Mouse (Mus musculus) gastrocnemius, postnatal 36 days (tissue): ENCODE results near the gene Gm49318. TPM values are rescaled to one million over a fixed set of nuclear protein-coding genes. Genes with fewer than 3 reads are reported as not detected.
A peak's percentile ranks its signal among the peaks of the same experiment; 100 is the strongest.
"Not testable (repeated sequence)": the region's sequence is repeated elsewhere in the genome, so short reads cannot be mapped to it uniquely, and the experiment has no call there.

Experiments
- DNase-seq, 2 experiments: peaks; one replicate each; pipeline ENCODE4 v3.0.0; 2022
- intact Hi-C: fragments of 180-260 bp; cut with DNase I; formaldehyde crosslinking; loops from one replicate; pipeline ENCODE4 v1.15.1; 2025
- long read RNA-seq, 2 experiments: library from polyadenylated mRNA; stranded (forward); transcript quantifications; one replicate each; pipeline ENCODE4 v2.0.0; 2021
- total RNA-seq, 2 experiments: library from RNA; stranded (reverse); gene quantifications; 2 replicates each; pipeline ENCODE4 v1.2.3; 2021

The Gm49318 gene
- total RNA-seq, result not detected
- long read RNA-seq, experiment 1, result 0 reads
- long read RNA-seq, experiment 2, result 0 reads

DNA sequence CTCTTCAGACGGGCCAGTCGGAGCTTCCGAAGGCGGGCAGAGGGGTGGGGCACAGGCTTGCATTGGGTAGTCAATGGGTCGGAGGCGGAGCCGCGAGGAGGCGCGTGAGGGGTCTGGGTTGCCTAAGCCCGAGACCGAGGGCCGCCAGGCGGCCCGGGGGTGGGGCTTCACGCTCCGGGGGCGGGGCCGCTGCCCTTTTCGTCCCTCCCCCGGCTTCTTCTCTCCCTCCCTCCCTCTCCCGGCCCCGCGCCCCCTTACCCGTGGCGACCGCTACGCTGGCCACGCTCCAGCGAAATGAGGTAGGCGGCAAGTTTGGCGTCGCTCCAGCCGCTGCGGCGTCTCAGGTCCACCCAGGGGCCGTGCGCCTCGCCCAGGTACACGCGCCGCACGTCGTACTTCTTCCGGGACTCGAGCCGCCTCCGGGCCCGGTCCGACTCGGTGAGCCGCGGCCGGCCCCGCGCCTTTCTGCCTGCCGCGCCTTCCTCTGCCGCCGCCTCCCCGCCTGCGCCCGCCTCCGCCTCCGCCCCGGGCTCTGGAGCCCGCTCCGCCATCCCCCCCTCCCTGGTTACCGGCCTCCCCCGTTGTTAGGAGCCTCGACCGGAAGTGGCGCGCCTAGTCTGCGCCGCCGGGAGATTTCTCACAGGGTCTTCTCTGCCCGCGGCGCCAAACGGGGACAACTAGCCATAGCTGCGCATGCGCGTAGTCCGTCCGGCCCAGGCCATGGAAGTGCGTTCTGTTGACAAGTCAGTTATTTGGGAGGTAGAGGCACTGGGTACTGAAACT is at the start of gene Gm49318, which contains the start of gene Zfp653:
Gene Gm49318, minus strand, starts transcription at position 469 of the 783 bp plus-strand sequence.
Gene Zfp653, minus strand, starts transcription at position 586 of the 783 bp plus-strand sequence.
- intact Hi-C loops, result loop anchor here (10.0 kb wide), 1 partner anchor 1616 kb away; no protein-coding TSS in a partner anchor
- peak; percentile 95 to 97 for DNase-seq

DNA sequence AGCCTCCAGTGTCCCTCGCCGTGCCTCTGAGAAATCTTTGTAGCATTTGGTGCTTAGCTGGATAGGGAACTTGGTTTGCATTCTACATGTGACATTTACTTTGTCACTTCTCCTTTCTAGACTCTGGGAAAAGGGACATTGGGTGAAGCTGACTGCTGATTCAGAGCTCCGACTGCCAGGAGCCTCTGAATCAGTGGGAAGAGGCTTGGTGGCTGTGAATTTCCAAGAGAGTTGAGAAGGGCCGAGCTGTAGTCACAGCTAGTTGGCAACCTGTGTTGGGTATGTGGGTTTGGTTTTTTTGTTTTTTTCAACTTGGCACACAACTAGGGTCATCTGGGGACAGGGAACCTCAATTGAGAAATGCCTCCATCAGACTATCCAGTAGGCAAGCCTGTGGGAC is 48.5 kb upstream of the Gm49318 start:
- DNase-seq, result no peak
- intact Hi-C loops, result no loop called here

DNA sequence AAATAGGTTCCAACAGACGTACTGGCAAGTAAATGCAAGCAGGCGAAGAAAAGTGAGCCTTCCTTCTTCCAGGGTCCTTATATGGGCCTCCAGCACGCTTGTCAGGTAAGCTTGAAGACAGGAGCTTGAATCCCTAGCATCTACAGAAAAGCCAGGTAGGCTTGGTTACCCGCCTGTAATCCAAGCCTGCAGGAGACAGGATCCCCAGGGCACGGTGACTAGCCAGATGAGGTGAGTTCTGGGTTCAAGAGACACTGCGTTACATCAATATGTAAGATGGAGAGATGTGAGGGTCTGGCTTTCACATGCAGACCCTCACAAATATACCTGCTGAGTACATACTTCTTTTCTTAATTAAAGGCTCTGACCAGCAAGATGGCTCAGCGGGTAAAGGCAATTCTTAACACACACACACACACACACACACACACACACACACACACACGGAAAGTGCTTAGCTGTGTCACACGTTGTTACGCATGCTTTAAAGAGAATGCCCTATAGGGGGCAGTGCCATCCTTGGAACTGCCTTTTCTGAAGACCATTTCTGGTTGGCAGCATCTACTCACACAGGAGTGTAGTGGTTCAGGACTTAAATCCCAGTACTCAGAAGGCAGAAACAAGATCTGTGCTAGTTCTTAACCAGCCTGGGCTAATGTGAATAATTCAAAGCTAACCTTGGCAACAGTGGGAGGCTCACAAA is 46.8 kb upstream of the Gm49318 start:
- DNase-seq, result no peak
- intact Hi-C loops, result no loop called here

DNA sequence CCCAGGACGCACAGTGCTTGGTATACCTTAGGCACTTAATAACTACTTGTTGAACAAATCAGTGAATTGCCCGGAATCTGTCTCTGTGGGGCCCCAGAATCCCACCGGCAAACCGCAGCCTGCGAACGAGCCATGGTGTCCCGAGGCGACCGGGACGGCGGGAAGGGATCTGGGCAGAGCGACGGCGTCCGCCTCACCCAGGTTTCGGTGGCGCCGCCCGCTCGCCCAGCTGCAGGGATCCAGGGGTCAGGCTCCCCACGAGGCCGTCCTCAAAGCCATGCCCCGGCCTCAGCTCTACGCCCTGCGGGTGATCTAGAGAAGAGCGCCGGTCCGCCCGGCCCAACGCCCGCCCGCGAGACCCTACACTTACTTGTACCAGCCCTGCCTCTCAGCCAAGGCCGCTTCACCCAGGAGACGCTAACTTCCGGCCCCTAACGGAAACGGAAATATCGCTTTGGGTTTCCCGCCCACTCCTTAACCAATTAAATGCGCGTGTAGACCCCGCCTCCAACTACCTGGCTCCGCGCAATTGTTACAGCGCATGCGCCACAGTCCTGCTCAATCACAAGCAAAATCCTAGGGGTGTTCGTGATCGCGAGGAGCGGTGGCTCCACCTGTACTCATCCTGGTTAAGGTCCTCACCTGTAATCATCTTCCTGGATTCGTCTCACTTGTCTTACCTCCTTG is 45.8 kb upstream of the Gm49318 start, which contains the start of gene Elof1:
Gene Elof1, minus strand, starts transcription at position 433 of the 687 bp plus-strand sequence.
- DNase-seq, result peak; percentile 85 to 87
- intact Hi-C loops, result no loop called here

DNA sequence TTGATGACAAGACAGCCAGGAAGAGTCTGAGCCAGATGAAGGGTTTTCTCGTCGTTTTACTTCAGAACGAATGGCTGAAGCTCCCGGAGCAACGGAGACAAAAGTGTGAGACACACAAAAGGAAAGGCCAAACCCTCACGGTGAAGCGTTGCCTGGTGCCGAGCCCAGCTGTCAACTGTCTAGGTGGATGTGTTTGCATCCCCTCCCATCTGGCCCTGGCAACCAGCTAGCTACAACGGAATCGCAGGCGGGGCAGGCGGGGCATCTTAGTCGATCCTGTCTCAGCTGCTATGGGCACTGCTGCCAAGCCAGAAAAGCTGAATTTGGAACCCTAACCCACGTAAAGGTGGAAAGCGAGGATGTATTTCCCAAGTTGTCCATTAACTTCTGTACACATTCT is 45.0 kb upstream of the Gm49318 start:
- DNase-seq, result no peak
- intact Hi-C loops, result no loop called here

DNA sequence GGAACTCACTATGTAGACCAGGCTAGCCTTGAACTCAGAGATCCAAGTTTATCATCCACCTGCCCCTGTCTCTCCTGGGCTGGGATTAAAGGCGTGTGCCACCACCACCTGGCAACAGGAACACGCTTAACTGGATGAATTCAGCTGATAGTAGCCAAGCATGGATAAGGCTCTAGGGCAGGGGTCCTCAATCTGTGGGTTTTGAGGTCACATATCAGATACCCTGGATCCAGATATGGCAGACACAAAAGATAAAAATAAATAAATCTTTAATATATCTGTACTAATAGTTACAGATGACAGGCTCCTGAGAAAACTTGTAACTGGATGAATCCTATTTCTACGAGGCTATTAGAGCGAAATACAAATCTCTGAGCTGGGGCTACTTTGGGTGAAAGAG is 44.6 kb upstream of the Gm49318 start:
- intact Hi-C loops, result no loop called here
- no peak for DNase-seq

- no peak for DNase-seq
- intact Hi-C loops, result no loop called here
Measured at GRCm38 (mm10) chr9:22108194-22108593, 37.1 kb upstream of the Gm49318 start.

GRCm38 (mm10) chr9:22099922-22100321 is 28.9 kb upstream of the Gm49318 start:
- no peak for DNase-seq
- intact Hi-C loops, result no loop called here

DNA sequence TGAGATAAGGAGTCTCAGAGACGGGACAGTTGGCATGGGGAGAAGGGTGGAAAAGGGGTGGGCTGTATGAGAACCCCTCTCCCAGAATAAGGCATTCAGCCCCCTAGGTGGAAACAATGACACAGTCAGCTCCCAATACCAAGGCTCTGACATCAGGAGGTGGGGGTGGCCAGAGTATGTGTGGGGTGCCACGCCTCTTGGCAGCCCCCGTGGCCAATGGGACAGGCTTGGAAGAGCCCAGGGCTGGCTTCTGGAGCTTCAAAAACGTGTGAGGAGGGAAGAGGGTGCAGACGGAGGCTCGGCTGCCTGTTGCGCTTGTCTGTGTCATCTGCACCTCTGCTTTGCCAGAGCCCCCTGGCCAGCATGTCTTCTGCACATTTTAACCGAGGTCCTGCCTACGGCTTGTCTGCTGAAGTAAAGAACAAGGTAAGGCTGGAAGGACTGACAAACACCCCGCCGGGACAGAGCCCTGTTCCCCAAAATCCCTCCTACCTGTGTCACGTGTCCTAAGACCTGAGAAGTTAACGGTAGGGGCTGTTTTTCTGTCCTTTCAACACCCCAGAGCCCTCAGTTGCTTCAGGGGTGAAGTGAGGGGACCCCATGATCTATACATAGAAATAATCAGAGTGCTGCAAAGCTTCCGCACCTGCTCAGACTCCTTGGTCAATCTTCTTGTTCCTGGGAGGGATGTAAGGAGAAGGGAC is 28.1 kb upstream of the Gm49318 start, which contains the start of gene Cnn1:
Gene Cnn1, plus strand, starts transcription at position 224 of the 704 bp plus-strand sequence.
- intact Hi-C loops, result no loop called here
- no peak for DNase-seq

- intact Hi-C loops, result no loop called here
Measured at GRCm38 (mm10) chr9:22095854-22096307, 24.8 kb upstream of the Gm49318 start.

DNA sequence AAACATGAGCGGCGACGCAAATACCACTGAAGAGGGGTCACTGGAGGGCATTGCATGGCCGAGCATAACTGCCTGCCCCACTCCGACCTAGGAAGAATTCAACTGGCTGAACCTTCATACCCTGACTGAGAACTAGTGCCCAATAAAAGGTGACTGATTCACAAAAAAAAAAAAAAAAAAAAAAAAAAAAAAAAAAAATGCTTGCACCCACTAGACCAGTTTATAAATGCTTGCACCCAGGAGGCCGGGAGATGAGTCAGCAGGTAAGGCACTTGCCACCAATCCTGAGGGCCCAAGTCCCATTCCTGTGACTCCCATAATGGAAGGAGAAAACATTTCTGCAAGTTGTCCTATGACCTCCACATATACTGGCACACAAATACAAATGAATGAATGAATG is 21.7 kb upstream of the Gm49318 start:
- DNase-seq, result no peak
- intact Hi-C loops, result no loop called here

More at GRCm38 (mm10) chr9:22095854-22096307, 24.8 kb upstream of the Gm49318 start:
- DNase-seq, result peak; percentile 73 to 80

DNA sequence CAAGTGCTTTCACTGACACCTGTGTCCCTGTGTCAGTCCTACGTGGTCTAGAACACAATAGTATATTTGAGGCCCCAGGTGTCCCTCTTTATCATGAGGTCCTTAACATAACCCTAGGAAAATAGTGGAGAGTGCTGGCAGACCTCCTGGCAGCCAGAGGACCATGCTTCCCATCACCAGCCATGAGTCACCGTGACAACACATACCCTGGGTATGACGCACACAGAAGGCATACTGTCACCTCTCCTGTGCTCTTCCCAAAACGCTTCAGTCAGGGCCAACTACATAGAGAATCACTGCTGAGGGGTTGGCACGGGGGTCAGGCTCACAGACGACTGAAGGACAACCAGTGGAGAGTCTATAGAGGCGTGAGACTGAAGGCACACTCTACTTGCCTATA is 18.9 kb upstream of the Gm49318 start:
- DNase-seq, result no peak
- intact Hi-C loops, result no loop called here

DNA sequence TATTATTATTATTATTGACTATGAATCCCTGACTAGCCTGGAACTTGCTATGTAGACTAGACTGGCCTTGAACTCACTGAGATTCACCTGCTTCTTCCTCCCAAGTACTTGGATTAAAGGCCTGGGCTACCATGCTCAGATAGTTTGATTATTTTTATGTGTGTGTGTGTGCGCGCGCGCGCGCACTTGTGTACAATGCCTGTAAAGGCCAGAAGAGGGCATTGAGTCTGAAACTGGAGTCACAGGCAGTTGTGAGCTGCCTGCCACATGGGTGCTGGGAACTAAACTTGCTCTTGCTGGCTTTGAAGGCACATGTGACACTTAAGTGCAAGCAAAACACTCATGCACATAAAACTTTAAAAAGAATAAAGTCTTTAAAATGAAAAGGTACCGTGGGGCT is 18.2 kb upstream of the Gm49318 start:
- intact Hi-C loops, result no loop called here
- no peak for DNase-seq

DNA sequence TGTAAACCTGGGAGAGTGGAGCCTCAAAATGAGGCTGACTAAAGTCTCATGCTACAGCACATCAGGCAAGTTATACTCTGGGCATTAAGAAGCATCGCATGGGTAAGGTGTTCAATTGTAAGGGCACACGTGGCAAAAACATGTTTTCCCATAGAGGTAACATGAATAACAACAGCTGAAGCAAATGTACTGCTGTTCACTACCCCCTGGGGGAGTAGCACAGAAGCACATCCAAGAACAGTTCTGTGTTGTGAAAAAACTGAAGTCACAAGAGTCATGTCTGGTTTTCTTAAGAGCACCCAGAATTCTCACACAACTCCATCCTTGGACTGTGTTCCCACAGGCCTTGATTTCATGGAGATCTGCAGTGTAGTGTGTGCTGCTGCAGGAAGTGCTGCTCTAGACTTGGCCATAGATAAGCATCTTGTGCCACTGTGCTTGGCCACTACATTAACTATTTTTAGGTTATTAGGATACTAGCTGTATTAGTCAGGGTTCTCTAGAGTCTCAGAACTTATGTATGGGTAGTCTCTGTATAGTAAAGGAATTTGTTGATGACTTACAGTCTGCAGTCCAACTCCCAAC is 16.1 kb upstream of the Gm49318 start:
- intact Hi-C loops, result no loop called here
- no peak for DNase-seq

- intact Hi-C loops, result no loop called here
- DNase-seq, result no peak
Measured at GRCm38 (mm10) chr9:22086012-22086411, 15.0 kb upstream of the Gm49318 start.

GRCm38 (mm10) chr9:22085022-22085834 is 14.2 kb upstream of the Gm49318 start, which contains the start of gene Ecsit:
Ecsit (minus strand) TSS chr9:22085438.
- DNase-seq, result peak; percentile 88 to 91
- intact Hi-C loops, result no loop called here

DNA sequence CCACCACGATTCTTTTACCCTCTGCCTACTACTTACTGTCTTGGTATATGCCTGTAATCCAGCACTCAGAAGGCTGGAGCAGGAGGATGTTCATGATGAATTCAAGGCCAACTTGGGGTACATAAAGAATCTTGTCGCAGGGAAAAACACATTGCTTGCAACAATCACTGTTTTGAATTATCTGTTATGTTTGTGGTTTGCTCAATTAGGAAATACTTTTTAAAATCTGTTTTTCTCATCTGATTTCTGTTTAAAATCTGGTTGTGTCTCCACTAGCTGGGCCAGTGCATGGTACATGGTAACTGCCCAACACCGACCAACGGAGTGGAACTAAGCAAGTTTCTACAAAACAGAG is 13.6 kb upstream of the Gm49318 start:
- intact Hi-C loops, result no loop called here
- DNase-seq, result no peak

GRCm38 (mm10) chr9:22076223-22076622 is 5.2 kb upstream of the Gm49318 start:
- DNase-seq, result no peak
- intact Hi-C loops, result loop anchor here (10.0 kb wide), 1 partner anchor 1621 kb away; no protein-coding TSS in a partner anchor

DNA sequence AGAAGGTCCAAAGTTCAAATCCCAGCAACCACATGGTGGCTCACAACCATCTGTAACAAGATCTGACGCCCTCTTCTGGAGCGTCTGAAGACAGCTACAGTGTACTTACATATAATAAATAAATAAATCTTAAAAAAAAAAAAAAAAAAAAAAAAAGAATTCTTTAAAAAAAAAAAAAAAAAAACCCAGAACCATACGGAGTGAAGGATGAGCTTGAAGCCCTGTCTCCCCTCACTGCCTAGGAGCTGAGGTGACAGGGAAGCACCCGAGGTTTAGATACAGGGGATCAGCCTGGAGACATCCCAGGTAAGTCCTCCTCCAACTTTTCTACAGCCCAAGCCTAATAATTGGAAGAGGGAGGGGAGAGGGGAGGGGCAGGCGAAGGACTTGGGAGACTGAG is 4.7 kb upstream of the Gm49318 start:
- not testable (repeated sequence) for DNase-seq
- intact Hi-C loops, result loop anchor here (10.0 kb wide), 1 partner anchor 1621 kb away; no protein-coding TSS in a partner anchor
